Mouse (Mus musculus): ENCODE data around the gene Dst.

The Dst gene

GRCm38 (mm10) chr1:34216456-34216855 lies 308.4 kb downstream of the Dst start:
- no peak for DNase-seq (ENCODE audit: extremely low spot score, low read depth, low spot score)

GRCm38 (mm10) chr1:34218323-34218722 lies 310.3 kb downstream of the Dst start:
- DNase-seq (ENCODE audit: extremely low spot score, low read depth, low spot score) = peak; percentile 33

GRCm38 (mm10) chr1:34218801-34219200 lies 310.8 kb downstream of the Dst start:
- DNase-seq (ENCODE audit: extremely low spot score, low read depth, low spot score) = no peak

- DNase-seq (ENCODE audit: extremely low spot score, low read depth, low spot score) = no peak
These were observed 312.1 kb downstream of the Dst start for GRCm38 (mm10) chr1:34220094-34220601.

- DNase-seq (ENCODE audit: extremely low spot score, low read depth, low spot score) = no peak
These were observed 315.8 kb downstream of the Dst start for GRCm38 (mm10) chr1:34223866-34224265.

- DNase-seq (ENCODE audit: extremely low spot score, low read depth, low spot score) = no peak
These were observed 319.7 kb downstream of the Dst start for GRCm38 (mm10) chr1:34227676-34228075.

DNA sequence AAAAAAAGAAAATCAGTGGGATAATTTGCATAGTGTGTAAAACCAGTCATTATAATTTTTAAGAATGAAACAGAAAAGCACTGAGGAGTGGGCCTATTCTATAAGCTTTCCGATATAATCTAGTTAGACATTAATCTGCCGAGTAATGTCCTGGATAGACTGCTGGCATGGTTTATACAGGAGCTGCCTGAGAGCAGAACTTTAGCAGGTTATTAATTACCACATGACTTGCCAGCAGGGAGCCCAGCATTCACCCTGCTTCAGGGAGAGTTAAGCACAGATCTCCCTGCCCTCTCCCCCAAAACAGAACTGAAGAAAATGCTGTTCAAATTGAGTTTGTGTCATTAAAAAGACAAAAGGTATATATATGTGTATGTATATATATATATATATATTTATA lies 323.0 kb downstream of the Dst start:
- DNase-seq (ENCODE audit: extremely low spot score, low read depth, low spot score) = no peak

- peak; percentile 18 for DNase-seq (ENCODE audit: extremely low spot score, low read depth, low spot score)
These were observed 328.3 kb downstream of the Dst start for GRCm38 (mm10) chr1:34236254-34236723.

GRCm38 (mm10) chr1:34237211-34237610 lies 329.2 kb downstream of the Dst start:
- no peak for DNase-seq (ENCODE audit: extremely low spot score, low read depth, low spot score)

DNA sequence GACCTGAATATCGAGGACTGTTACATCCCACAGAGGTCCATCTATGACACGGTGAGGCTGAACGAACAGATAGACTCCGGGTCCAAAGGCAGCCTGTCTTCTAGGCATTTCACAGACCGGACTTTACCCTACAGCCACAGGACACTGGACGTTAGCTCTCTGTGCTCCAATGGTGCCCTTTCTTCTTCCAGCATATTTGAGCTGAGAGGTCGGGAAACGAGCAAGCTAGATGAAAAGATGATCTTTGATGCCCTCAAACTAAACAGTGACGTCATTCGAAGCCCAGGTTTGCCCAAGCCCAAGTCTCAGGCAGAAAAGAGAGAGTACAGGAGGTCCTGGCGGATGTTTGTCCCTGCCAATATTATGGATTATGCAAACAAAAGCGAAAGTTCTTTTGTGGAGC lies 329.7 kb downstream of the Dst start:
- DNase-seq (ENCODE audit: extremely low spot score, low read depth, low spot score) = no peak

DNA sequence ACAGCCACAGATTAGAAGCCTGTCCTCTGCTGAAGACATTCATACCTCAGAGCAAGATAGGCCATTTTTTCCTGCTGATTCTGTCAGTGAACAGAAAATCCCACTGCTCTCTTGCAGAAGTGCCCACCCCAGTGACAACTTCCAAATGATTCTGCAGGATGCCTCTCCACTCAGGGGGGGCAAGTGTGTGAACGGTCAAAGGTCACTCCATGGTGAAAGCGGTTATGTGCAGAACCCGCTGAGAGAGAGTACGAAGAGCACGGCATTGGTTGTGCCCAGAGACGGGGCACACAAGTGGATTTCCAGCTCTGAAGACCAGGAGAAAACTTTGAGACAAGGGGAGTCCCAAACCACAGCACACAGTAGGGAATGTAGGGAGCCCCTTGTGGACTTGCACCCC lies 330.2 kb downstream of the Dst start:
- DNase-seq (ENCODE audit: extremely low spot score, low read depth, low spot score) = no peak

DNA sequence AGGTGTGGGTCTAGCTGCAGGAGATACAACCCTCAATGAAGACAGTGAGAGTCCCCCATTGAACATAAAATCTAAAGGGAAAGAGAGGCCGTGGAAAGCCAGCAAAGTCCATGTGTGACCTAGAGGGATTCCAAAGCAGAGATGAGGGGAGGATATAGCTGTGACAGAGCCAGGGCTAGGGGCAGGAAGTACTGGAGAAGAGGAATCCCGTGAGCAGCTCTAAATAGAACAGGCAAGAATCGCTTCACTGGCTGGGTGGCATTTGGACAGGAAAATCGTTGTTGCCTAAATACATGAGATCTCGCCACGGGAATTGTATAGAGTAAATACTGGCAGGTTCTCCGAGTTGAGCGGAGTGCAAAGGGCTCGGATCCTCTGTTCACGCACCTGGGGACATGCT lies 336.7 kb downstream of the Dst start:
- no peak for DNase-seq (ENCODE audit: extremely low spot score, low read depth, low spot score)

DNA sequence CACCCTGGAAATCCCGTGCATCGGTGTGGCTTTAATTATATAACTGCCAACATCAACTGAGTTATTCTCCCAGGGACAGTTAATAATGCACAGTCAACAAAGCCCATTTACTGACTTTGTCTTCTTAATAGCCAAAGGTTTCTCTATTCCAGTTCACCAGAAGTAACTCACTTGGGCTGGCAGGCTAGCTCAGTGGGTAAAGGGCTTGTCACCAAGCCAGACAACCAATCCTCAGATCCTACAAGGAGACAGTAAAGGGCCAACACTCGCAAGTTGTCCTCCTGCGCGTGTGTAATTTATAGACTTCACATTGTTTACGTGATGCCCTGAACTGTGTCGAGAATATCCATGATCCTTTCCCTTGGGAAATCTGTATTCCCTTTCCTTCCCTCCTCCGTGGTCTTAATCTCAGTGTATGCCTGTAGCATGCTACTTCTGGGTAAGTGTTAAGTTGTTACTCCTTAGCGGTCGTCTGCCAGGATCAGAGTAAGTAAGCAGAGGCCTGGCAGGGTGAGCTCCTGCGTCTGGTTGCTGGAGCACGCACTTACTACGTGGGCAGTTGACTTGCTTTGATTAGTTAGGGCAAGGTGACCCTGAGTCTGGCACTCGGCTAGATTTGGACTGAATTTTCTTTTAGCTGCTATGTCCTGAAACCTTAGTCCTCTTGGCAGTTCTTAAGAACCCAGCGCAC lies 338.1 kb downstream of the Dst start:
- no peak for DNase-seq (ENCODE audit: extremely low spot score, low read depth, low spot score)

GRCm38 (mm10) chr1:34246642-34246987 lies 338.6 kb downstream of the Dst start:
- no peak for DNase-seq (ENCODE audit: extremely low spot score, low read depth, low spot score)

DNA sequence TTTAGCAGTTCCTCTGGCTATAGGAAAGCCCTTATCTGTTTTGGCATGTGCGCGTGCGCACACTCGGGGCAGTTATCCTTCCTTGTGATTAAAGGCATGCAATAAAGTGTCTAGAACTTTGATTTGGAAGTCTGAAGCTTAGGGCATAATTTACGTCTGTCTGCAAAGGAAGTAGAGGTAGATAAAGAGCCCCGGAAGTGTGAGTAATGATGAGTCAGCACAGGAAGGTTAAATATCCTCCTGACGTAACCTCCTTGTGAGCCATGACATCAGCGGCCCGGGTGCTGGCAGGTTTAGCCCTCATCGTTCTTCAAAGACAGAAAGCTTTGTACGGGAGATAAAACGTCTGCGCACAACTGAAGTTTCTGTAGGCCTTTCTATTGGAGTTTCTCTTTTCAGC lies 343.1 kb downstream of the Dst start:
- DNase-seq (ENCODE audit: extremely low spot score, low read depth, low spot score) = no peak

GRCm38 (mm10) chr1:34252267-34252666 lies 344.2 kb downstream of the Dst start:
- no peak for DNase-seq (ENCODE audit: extremely low spot score, low read depth, low spot score)

GRCm38 (mm10) chr1:34253876-34254275 lies 345.9 kb downstream of the Dst start:
- no peak for DNase-seq (ENCODE audit: extremely low spot score, low read depth, low spot score)

GRCm38 (mm10) chr1:34259898-34260297 lies 351.9 kb downstream of the Dst start:
- DNase-seq (ENCODE audit: extremely low spot score, low read depth, low spot score) = no peak

DNA sequence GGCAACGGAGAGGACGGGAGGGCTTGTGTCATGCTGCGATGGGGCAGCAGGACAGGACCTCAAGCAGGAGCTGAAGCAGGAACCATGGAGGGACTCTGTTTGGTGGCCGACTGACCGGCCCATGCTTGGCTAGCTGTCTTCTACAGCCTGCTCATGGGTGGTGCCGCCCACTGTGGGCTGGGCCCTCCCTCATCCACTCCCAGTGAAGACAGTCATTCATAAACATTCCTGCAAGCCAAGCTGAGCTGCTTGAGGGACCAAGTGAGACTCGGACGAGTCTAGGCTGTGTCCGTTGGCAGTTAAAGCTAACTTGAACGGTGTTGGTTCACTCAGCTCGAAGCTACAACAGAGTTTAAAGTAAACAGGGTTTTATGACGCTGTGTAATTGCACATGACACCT lies 353.0 kb downstream of the Dst start:
- no peak for DNase-seq (ENCODE audit: extremely low spot score, low read depth, low spot score)

DNA sequence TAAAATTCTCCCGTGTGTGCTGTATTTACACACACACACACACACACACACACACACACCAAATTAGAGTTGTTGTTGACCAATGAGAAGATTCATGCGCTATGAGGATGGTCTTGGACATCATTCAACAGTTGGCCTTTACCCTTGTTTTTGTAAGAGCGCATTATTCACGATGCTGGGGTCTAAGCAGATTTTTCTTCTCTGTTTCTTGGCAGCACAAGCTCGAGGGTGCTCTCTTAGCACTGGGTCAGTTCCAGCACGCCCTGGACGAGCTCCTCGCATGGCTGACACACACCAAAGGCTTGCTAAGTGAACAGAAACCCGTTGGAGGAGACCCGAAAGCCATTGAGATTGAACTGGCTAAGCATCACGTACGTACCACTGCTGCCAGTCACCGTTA lies 360.5 kb downstream of the Dst start:
- no peak for DNase-seq (ENCODE audit: extremely low spot score, low read depth, low spot score)

DNA sequence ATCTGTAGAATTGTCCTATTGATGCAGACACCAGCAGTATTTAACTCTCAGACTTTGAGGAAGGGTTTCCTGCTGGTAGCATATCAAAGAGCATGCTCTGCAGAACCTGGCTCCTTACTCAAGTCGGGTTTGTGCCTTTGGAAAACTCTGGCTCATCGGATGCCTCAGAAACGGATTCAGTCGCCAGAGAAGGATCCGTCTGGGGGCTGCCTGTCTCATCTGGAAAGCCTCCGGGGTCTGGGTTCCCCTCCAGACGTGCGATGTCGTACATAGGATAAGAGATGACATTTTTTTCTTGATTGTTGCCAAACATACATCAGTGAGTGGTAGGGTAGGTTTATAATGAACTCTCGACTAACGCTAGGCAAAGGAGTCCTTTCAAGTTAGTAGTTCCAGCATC lies 361.6 kb downstream of the Dst start:
- no peak for DNase-seq (ENCODE audit: extremely low spot score, low read depth, low spot score)

DNA sequence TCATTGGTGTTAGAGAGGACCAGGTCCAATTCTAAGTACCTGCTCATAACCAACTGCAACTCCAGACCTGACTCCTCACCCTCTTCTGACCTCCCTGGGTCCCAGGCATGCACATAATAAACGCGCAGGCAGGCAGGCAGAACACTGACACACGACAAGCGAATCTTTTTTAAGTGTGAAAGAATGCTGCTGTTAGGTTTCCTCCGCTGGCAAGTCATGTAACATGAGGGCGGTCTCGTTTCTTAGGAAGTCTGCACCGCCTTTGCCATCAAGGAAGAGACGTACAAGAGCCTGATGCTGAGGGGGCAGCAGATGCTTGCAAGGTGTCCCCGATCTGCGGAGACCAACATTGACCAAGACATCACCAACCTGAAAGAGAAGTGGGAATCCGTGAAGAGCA lies 365.9 kb downstream of the Dst start:
- no peak for DNase-seq (ENCODE audit: extremely low spot score, low read depth, low spot score)

- DNase-seq (ENCODE audit: extremely low spot score, low read depth, low spot score) = no peak
These were observed 367.8 kb downstream of the Dst start for GRCm38 (mm10) chr1:34275787-34276186.

Data from hindlimb bud, embryonic 11.5 days (tissue).